Mouse (Mus musculus) CH12.LX (cell line): Measurements from ENCODE around the gene Slc25a48. TPM values are rescaled to one million over a fixed set of nuclear protein-coding genes. Genes with fewer than 3 reads are reported as not detected.
A peak's percentile ranks its signal among the peaks of the same experiment; 100 is the strongest.

Source experiments
- DNase-seq: peaks from one replicate; pipeline ENCODE4 v3.0.0-alpha.2; 2013; ENCODE audit errors: extremely low read depth
- H3K27ac ChIP-seq: 2 replicates; pipeline ENCODE4 v1.5.1; 2012; ENCODE audit warnings: low read depth, mild to moderate bottlenecking, control low read depth, moderate library complexity; ENCODE audit not compliant: insufficient read depth
- H3K27me3 ChIP-seq: replicated peaks from 2 replicates; pipeline ENCODE3; 2012; ENCODE audit warnings: inconsistent platforms
- H3K36me3 ChIP-seq, 2 experiments: replicated peaks in 1 of 2; 2 replicates each; pipeline versions ENCODE3 to v1.6.1; 2012; ENCODE audit warnings: inconsistent platforms in 1 of 2, low read length in 1 of 2, mild to moderate bottlenecking in 1 of 2, mixed read lengths in 1 of 2, moderate library complexity in 1 of 2; ENCODE audit not compliant: control insufficient read depth in 1 of 2, insufficient read depth in 1 of 2
- H3K4me1 ChIP-seq, 2 experiments: 2 replicates each; pipeline ENCODE4 v1.6.1; 2012; ENCODE audit warnings: inconsistent platforms in 1 of 2, moderate library complexity in 1 of 2; ENCODE audit not compliant: insufficient read depth in 2 of 2, control insufficient read depth in 1 of 2
- H3K4me2 ChIP-seq: 2 replicates; pipeline ENCODE4 v1.6.1; 2012; ENCODE audit warnings: low read depth, mild to moderate bottlenecking, control low read depth; ENCODE audit not compliant: poor library complexity, insufficient read depth, severe bottlenecking
- H3K4me3 ChIP-seq, 3 experiments: fragments of 150-350 bp in 1 of 3; sonication (generic) in 1 of 3; replicated peaks in 1 of 3; 2 replicates each; pipeline versions ENCODE3 to v1.5.1; 2011 to 2012; ENCODE audit warnings: low read depth in 2 of 3, low read length in 2 of 3, mild to moderate bottlenecking in 2 of 3, moderate library complexity in 2 of 3, control low read depth in 1 of 3, improper control_type of control experiment in 1 of 3, inconsistent platforms in 1 of 3, mixed read lengths in 1 of 3; ENCODE audit not compliant: poor library complexity in 1 of 3
- H3K79me2 ChIP-seq: replicated peaks from 2 replicates; pipeline ENCODE4 v1.6.1; 2012; ENCODE audit warnings: mild to moderate bottlenecking, moderate library complexity; ENCODE audit not compliant: control insufficient read depth, poor library complexity, insufficient read depth, severe bottlenecking; ENCODE audit errors: extremely low read depth
- H3K9ac ChIP-seq: 2 replicates; pipeline ENCODE4 v1.6.1; 2012; ENCODE audit warnings: low read depth, mild to moderate bottlenecking, control low read depth, moderate library complexity; ENCODE audit not compliant: insufficient read depth
- H3K9me3 ChIP-seq: replicated peaks from 2 replicates; pipeline ENCODE3; 2012; ENCODE audit warnings: low read length, inconsistent platforms, mixed read lengths
- BHLHE40 ChIP-seq: IDR thresholded peaks from 2 replicates; pipeline ENCODE4 v1.6.1; 2011; ENCODE audit warnings: mild to moderate bottlenecking, low read depth, low read length, improper control_type of control experiment
- CHD1 ChIP-seq: IDR thresholded peaks from 2 replicates; pipeline ENCODE4 v1.6.1; 2012; ENCODE audit warnings: low read depth, low read length, improper control_type of control experiment, inconsistent platforms
- CHD2 ChIP-seq: IDR thresholded peaks from 2 replicates; pipeline ENCODE4 v1.6.1; 2011; ENCODE audit warnings: low read length, improper control_type of control experiment
- ELF1 ChIP-seq: IDR thresholded peaks from 2 replicates; pipeline ENCODE4 v1.6.1; 2014; ENCODE audit warnings: low read depth, mild to moderate bottlenecking, inconsistent platforms, low read length, improper control_type of control experiment
- EP300 ChIP-seq: IDR thresholded peaks from 2 replicates; pipeline ENCODE4 v1.6.1; 2011; ENCODE audit warnings: low read length, improper control_type of control experiment
- ETS1 ChIP-seq: conservative IDR thresholded peaks from 2 replicates; pipeline ENCODE4 v1.6.1; 2012; ENCODE audit warnings: low read depth, mild to moderate bottlenecking, inconsistent platforms, low read length, improper control_type of control experiment, moderate library complexity
- GABPA ChIP-seq: IDR thresholded peaks from 2 replicates; pipeline ENCODE4 v1.6.1; 2012; ENCODE audit warnings: low read depth, low read length, improper control_type of control experiment, inconsistent platforms; ENCODE audit not compliant: insufficient replicate concordance
- JUN ChIP-seq: IDR thresholded peaks from 2 replicates; pipeline ENCODE4 v1.6.1; 2011; ENCODE audit warnings: low read depth, mild to moderate bottlenecking, low read length, improper control_type of control experiment, moderate library complexity; ENCODE audit not compliant: insufficient read depth
- JUND ChIP-seq: conservative IDR thresholded peaks from 2 replicates; pipeline ENCODE4 v1.6.1; 2011; ENCODE audit warnings: low read depth, low read length, improper control_type of control experiment
- MAZ ChIP-seq: IDR thresholded peaks from 2 replicates; pipeline ENCODE4 v1.6.1; 2012; ENCODE audit warnings: low read depth, mild to moderate bottlenecking, inconsistent platforms, low read length, improper control_type of control experiment, moderate library complexity
- MXI1 ChIP-seq: IDR thresholded peaks from 2 replicates; pipeline ENCODE4 v1.6.1; 2011; ENCODE audit warnings: mild to moderate bottlenecking, low read depth, low read length, improper control_type of control experiment
- MYC ChIP-seq: IDR thresholded peaks from 2 replicates; pipeline ENCODE4 v1.6.1; 2011; ENCODE audit warnings: low read depth, mild to moderate bottlenecking, improper control_type of control experiment, low read length
- PAX5 ChIP-seq: IDR thresholded peaks from 2 replicates; pipeline ENCODE4 v1.6.1; 2012; ENCODE audit warnings: low read length, inconsistent platforms, mixed read lengths
- POLR2AphosphoS2 ChIP-seq: IDR thresholded peaks from 2 replicates; pipeline ENCODE4 v1.6.1; 2011; ENCODE audit warnings: low read depth, low read length, improper control_type of control experiment
- RCOR1 ChIP-seq: conservative IDR thresholded peaks from 2 replicates; pipeline ENCODE4 v1.6.1; 2012; ENCODE audit warnings: low read depth, mild to moderate bottlenecking, inconsistent platforms, low read length, improper control_type of control experiment
- TBP ChIP-seq: conservative IDR thresholded peaks from 2 replicates; pipeline ENCODE4 v1.6.1; 2011; ENCODE audit warnings: low read depth, low read length, improper control_type of control experiment
- TCF12 ChIP-seq: IDR thresholded peaks from 2 replicates; pipeline ENCODE4 v1.6.1; 2014; ENCODE audit warnings: low read depth, mild to moderate bottlenecking, inconsistent platforms, low read length, improper control_type of control experiment
- UBTF ChIP-seq: IDR thresholded peaks from 2 replicates; pipeline ENCODE4 v1.6.1; 2012; ENCODE audit warnings: low read depth, mild to moderate bottlenecking, inconsistent platforms, low read length, improper control_type of control experiment, moderate library complexity
- USF2 ChIP-seq: conservative IDR thresholded peaks from 2 replicates; pipeline ENCODE4 v1.6.1; 2011; ENCODE audit warnings: low read depth, low read length, improper control_type of control experiment
- ZKSCAN1 ChIP-seq: IDR thresholded peaks from 2 replicates; pipeline ENCODE4 v1.6.1; 2012; ENCODE audit warnings: low read depth, inconsistent platforms, low read length, improper control_type of control experiment, borderline replicate concordance
- dilution Hi-C: fragments of 300-500 bp; cut with MboI; formaldehyde crosslinking; loops from 2 replicates; pipeline ENCODE4 v1.14.3; 2020; ENCODE audit warnings: low sequenced_read_pairs; ENCODE audit not compliant: extremely low pct_unique_long_range_greater_than_20kb, extremely low pct_ligation_motif_present
- in situ Hi-C: fragments of 300-500 bp; cut with MboI; formaldehyde crosslinking; loops from 3 replicates; pipeline ENCODE4 v1.14.3; 2019; ENCODE audit warnings: low sequenced_read_pairs, low pct_ligation_motif_present, low pct_unique_long_range_greater_than_20kb, mixed read lengths
- polyA plus RNA-seq: library from polyadenylated mRNA; unstranded; fragments of >175 nt; gene quantifications from 2 replicates; pipeline ENCODE4 v1.2.1, GENCODE M21; 2012; ENCODE audit warnings: low read depth; ENCODE audit not compliant: insufficient read length
- total RNA-seq, 2 experiments: library from RNA; depleted of rRNA; stranded (reverse); fragments of 300-350 nt in 1 of 2; fragments of >200 nt in 1 of 2; gene quantifications; 2 replicates each; pipeline ENCODE4 v1.2.3; 2012 to 2014

Slc25a48 gene
- total and polyA plus RNA-seq, 3 experiments: not detected

DNA sequence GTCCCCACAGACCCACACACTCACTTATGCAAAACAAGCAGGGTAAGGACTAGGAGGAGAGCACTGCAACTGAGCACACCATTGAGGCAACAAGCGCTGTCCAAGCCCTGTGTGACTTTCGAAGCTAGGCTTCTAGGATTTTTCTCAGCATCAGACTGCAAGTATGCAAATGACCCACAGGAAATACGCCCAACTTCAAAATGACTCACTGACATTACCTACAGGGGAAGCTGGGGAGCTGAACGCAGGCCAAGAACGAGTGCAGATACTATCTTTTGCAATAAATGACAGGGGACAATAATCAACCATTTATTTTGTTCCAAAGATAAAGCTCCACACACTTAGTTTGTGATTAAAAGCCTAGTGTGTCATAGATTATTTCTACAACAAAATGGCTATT is 49.9 kb downstream of the Slc25a48 start:
- TF ChIP-seq MYC (no peak), ZKSCAN1 (no peak), TBP (no peak), UBTF (no peak), MAZ (no peak), EP300 (0 out of 2 replicates have a peak, but pooled peaks have one; percentile 18), CHD2 (no peak), ELF1 (no peak), MXI1 (no peak), CHD1 (no peak), GABPA (no peak), RCOR1 (no peak), JUN (no peak), JUND (peak; percentile 45; the same call in 1 of the 2 replicates), BHLHE40 (peak; percentile 34; the same call in 1 of the 2 replicates), PAX5 (no peak), POLR2AphosphoS2 (no peak), USF2 (no peak)

GRCm38 (mm10) chr13:56494440-56494839 is 56.3 kb downstream of the Slc25a48 start:
- H3K4me1 ChIP-seq: no peaks in the 10 kb centered on the region
- TF ChIP-seq ETS1 (no peak), TCF12 (no peak)
- H3K4me3 ChIP-seq: no peak overlapping the region
- in situ Hi-C loops: no loop called here
- H3K27ac ChIP-seq: no peak overlapping the region
- no peaks in the 10 kb centered on the region for H3K36me3 ChIP-seq
- no peaks in the 10 kb centered on the region for H3K79me2 ChIP-seq
- peaks cover 10% of the 10 kb centered on the region for H3K9me3 ChIP-seq
- H3K4me2 ChIP-seq: no peak overlapping the region
- no peak for DNase-seq
- peaks cover 32% of the 10 kb centered on the region for H3K27me3 ChIP-seq
- H3K9ac ChIP-seq: no peak overlapping the region
- dilution Hi-C loops: no loop called here

More for the DNA sequence above, 49.9 kb downstream of the Slc25a48 start:
- H3K4me3 ChIP-seq: no peak overlapping the region
- peak; percentile 27 for DNase-seq
- peaks cover 14% of the 10 kb centered on the region for H3K9me3 ChIP-seq
- no peaks in the 10 kb centered on the region for H3K36me3 ChIP-seq
- H3K9ac ChIP-seq: no peak overlapping the region
- no peak overlapping the region for H3K4me2 ChIP-seq
- no peak overlapping the region for H3K27ac ChIP-seq
- peaks cover 63% of the 10 kb centered on the region for H3K27me3 ChIP-seq
- dilution Hi-C loops: no loop called here
- H3K4me1 ChIP-seq: peaks cover 3 to 5% of the 10 kb centered on the region in 2 experiments
- in situ Hi-C loops: no loop called here
- no peaks in the 10 kb centered on the region for H3K79me2 ChIP-seq
